Mouse (Mus musculus) kidney, embryonic 14.5 days (tissue): Measurements from ENCODE around the gene Osgep. TPM values are rescaled to one million over a fixed set of nuclear protein-coding genes. Genes with fewer than 3 reads are reported as not detected.

Experiments used
- ATAC-seq: fragments of 200-750 bp; cut with Nextera tagmentation; 2 replicates; pipeline ENCODE4 v1.8.0; 2017; ENCODE audit warnings: moderate number of reproducible peaks, mild to moderate bottlenecking, moderate TSS enrichment, moderate library complexity; ENCODE audit not compliant: low FRiP score, low TSS enrichment
- H3K27ac ChIP-seq: fragments of 300-500 bp; sonication (generic); 2 replicates; pipeline ENCODE4 v1.5.1; 2014; ENCODE audit warnings: low read depth, mild to moderate bottlenecking, low read length, moderate library complexity, mixed read lengths
- H3K27me3 ChIP-seq: fragments of 300-500 bp; sonication (generic); 2 replicates; pipeline ENCODE4 v1.6.1; 2014; ENCODE audit warnings: mild to moderate bottlenecking, low read length; ENCODE audit not compliant: control insufficient read depth, insufficient read depth
- H3K36me3 ChIP-seq: fragments of 300-500 bp; sonication (generic); 2 replicates; pipeline ENCODE4 v1.6.1; 2014; ENCODE audit warnings: low read length, mixed read lengths; ENCODE audit not compliant: control insufficient read depth, insufficient read depth
- H3K4me1 ChIP-seq: fragments of 300-500 bp; sonication (generic); 2 replicates; pipeline ENCODE4 v1.6.1; 2014; ENCODE audit warnings: low read length, mixed read lengths; ENCODE audit not compliant: control insufficient read depth, insufficient read depth
- H3K4me2 ChIP-seq: fragments of 300-500 bp; sonication (generic); replicated peaks from 2 replicates; pipeline ENCODE4 v1.6.1; 2014; ENCODE audit warnings: low read depth, mild to moderate bottlenecking, low read length
- H3K4me3 ChIP-seq: fragments of 300-500 bp; sonication (generic); 2 replicates; pipeline ENCODE4 v1.5.1; 2014; ENCODE audit warnings: mild to moderate bottlenecking, low read length
- H3K9ac ChIP-seq: fragments of 300-500 bp; sonication (generic); 2 replicates; pipeline ENCODE4 v1.6.1; 2014; ENCODE audit warnings: low read depth, mild to moderate bottlenecking, low read length, moderate library complexity
- H3K9me3 ChIP-seq: fragments of 300-500 bp; sonication (generic); 2 replicates; pipeline ENCODE4 v1.6.1; 2016; ENCODE audit warnings: low read length; ENCODE audit not compliant: control insufficient read depth
- WGBS: fragments of 180-500 bp; shearing (Covaris S2); extraction: QIAGEN DNeasy Blood & Tissue Kit; methylation state at CpG from one replicate; pipeline ENCODE4 v1.1.7; 2014; 5-methylcytosine and 5-hydroxymethylcytosine counted together
- polyA plus RNA-seq: library from polyadenylated mRNA; unstranded; fragments of >200 nt; fragmentation: Nextera tagmentation; extraction: Ambion mirVana; gene quantifications from 2 replicates; pipeline ENCODE4 v1.2.1, GENCODE M21; 2014

Gene Osgep
- polyA plus RNA-seq, 1 experiment from 2014 or later: 168 TPM

DNA sequence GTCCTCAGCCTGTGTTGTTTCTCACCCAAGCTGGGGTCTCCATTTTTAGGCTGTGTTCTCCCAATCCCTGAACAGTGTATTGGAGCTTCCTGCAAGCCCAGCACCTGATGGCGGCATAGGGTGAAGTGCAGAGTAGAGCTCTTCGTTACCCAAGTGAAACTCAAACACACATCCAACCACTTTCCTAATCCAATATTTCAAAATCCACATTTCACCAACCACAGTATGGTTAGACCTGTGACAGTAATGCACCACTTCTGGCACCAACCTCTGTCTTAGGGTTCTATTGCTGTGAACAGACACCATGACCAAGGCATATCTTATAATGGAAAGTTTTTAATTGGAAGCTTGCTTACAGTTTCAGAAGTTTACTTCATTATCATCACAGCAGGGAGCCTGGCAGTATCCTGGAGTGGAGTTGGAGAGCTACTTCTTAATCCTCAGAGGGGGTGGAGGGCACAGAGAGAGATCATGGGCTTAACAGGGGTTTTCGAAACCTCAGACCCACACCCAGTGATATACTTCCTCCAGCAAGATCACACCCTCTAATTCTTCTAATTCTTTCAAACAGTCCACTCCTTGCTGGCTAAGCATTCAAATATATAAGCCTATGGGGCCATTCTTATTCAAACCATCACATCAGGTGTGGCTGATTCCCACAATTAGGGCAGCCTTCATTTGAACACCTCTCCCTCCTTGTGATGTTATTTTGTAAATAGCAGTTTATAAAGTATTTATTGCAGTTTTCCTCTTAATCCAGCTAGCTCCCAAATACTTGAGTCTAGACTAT is 13.6 kb upstream of the Osgep start:
- Histone ChIP-seq H3K4me1 (no peaks in the 10 kb centered on the region), H3K4me2 (no peak overlapping the region), H3K9me3 (no peaks in the 10 kb centered on the region), H3K36me3 (no peaks in the 10 kb centered on the region), H3K27ac (no peak overlapping the region), H3K27me3 (no peaks in the 10 kb centered on the region), H3K4me3 (no peak overlapping the region), H3K9ac (no peak overlapping the region)
- no peak for ATAC-seq
- WGBS: 95% methylated on average over 3 of the region's 3 CpGs

DNA sequence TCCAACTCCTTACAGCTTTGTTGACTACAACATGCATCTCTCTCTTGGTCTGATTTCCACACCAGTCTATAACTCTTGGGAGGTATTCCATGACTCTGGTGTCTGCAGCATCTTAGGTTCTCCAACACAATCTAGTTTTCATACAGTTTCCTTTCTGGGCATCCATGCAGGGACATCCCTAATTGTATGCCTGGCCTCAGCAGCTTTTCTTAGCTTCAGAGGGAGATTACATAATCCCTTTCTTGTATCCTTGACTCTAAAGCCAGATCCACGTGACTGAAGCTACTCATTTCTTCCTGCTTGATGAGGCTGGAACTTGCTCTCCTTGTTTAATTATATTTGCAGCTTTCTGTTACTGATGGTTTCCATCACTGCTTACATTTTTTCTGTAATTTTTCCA is 12.0 kb upstream of the Osgep start:
- Histone ChIP-seq H3K4me3 (no peak overlapping the region), H3K27me3 (no peaks in the 10 kb centered on the region), H3K36me3 (no peaks in the 10 kb centered on the region), H3K9me3 (no peaks in the 10 kb centered on the region), H3K4me1 (no peaks in the 10 kb centered on the region), H3K4me2 (no peak overlapping the region), H3K9ac (no peak overlapping the region), H3K27ac (no peak overlapping the region)
- ATAC-seq: no peak
- WGBS: 62% methylated on average over 1 of the region's 1 CpGs

GRCm38 (mm10) chr14:50931493-50932020 is 6.9 kb upstream of the Osgep start:
- Histone ChIP-seq H3K4me3 (peak overlapping the region; percentile 96), H3K4me1 (peaks cover 7% of the 10 kb centered on the region), H3K9me3 (no peaks in the 10 kb centered on the region), H3K9ac (peak overlapping the region; percentile 62; the same call in 1 of the 2 replicates), H3K27ac (peak overlapping the region; percentile 77), H3K27me3 (no peaks in the 10 kb centered on the region), H3K4me2 (peak overlapping the region; percentile 62), H3K36me3 (peaks cover 30% of the 10 kb centered on the region)
- no peak for ATAC-seq
- 13% methylated on average over 12 of the region's 12 CpGs for WGBS

DNA sequence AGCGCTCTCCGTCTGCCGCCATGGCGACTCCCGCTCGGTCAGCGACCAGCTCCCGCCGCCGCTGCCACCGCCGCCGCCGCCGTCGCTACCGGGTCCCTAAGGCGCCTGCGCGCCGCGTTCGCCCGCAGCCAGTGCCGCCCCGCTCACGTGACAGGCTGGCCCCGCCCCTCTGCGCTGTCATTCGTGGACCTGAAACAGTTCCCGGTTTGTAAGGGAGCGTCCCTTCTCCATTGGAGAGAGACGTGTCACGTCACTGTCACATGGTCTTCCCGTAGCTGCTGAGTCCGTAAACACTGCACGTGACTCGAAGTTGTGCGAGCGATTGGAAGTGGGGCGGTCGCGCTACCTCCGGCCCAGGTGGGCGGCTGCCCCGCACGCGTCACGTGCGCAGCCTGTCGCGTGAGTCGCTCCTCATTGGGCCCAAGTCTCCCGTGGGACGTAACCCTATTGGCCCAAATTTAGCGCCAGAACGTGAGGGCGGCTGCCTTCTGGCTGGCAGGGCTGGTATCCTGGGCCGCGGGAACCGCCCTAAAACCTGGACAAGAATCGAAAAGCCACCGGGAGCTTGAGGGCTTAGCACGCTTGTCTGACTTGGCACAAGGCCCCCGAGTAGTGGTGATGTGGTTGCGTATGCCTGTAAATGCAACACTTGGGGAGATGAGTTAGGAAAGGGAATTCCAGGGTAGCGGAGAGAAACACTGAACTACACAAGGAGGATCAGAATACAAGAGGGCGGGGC is 6.2 kb upstream of the Osgep start, which contains the start of the genes Pip4p1 and Pnp:
Pip4p1 (minus strand) TSS at position 103 of the 739 bp plus-strand sequence.
Pnp (plus strand) TSS at position 329 of the 739 bp plus-strand sequence.
- Histone ChIP-seq H3K9me3 (no peaks in the 10 kb centered on the region), H3K4me3 (peak within 1 kb of the TSS; percentile 96), H3K27me3 (no peaks in the 10 kb centered on the region), H3K27ac (peak within 1 kb of the TSS; percentile 82), H3K4me2 (peak within 1 kb of the TSS; percentile 77), H3K36me3 (peaks cover 36% of the 10 kb centered on the region), H3K4me1 (peaks cover 10% of the 10 kb centered on the region), H3K9ac (peak within 1 kb of the TSS; percentile 97)
- ATAC-seq: peak; percentile 99
- WGBS: under 1% methylated on average over 54 of the region's 68 CpGs

DNA sequence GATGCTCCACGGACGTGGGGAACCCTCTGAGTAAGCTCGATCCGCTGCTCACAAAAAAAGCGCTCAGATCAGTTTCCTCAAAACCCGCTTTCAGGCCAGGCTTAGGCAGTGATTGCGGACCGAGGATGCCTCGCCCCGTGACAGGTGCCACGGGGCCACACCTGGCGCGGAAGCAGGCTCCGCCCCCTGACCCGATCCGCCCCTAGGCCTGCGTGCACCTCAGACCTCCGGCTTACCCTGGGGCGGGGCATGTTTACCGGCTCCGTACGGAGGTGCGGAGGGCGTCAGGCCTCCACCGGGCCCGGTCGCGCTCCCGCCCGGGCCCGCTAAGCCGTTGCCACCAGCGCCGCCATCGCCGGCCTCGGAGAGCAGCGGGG is 5.7 kb upstream of the Osgep start:
- H3K4me2 ChIP-seq: peak overlapping the region; percentile 77
- H3K27me3 ChIP-seq: no peaks in the 10 kb centered on the region
- peaks cover 36% of the 10 kb centered on the region for H3K36me3 ChIP-seq
- peaks cover 13% of the 10 kb centered on the region for H3K4me1 ChIP-seq
- H3K27ac ChIP-seq: peak overlapping the region; percentile 82
- peak; percentile 48 for ATAC-seq
- under 1% methylated on average over 34 of the region's 38 CpGs for WGBS
- H3K9ac ChIP-seq: peak overlapping the region; percentile 97
- H3K4me3 ChIP-seq: peak overlapping the region; percentile 96
- no peaks in the 10 kb centered on the region for H3K9me3 ChIP-seq

- no peaks in the 10 kb centered on the region for H3K27me3 ChIP-seq
- no peak for ATAC-seq
- WGBS: 8% methylated on average over 10 of the region's 10 CpGs
- H3K9me3 ChIP-seq: no peaks in the 10 kb centered on the region
- H3K27ac ChIP-seq: peak overlapping the region; percentile 82; the same call in 1 of the 2 replicates
- H3K4me1 ChIP-seq: peaks cover 13% of the 10 kb centered on the region
- H3K9ac ChIP-seq: peak overlapping the region; percentile 97
- peak overlapping the region; percentile 96 for H3K4me3 ChIP-seq
- peak overlapping the region; percentile 77 for H3K4me2 ChIP-seq
- H3K36me3 ChIP-seq: peaks cover 36% of the 10 kb centered on the region
Observed at GRCm38 (mm10) chr14:50929951-50930350, 5.3 kb upstream of the Osgep start.

- H3K4me2 ChIP-seq: no peak overlapping the region
- peaks cover 36% of the 10 kb centered on the region for H3K36me3 ChIP-seq
- 74% methylated on average over 3 of the region's 3 CpGs for WGBS
- no peak overlapping the region for H3K4me3 ChIP-seq
- H3K4me1 ChIP-seq: peaks cover 17% of the 10 kb centered on the region
- no peak for ATAC-seq
- no peaks in the 10 kb centered on the region for H3K9me3 ChIP-seq
- no peaks in the 10 kb centered on the region for H3K27me3 ChIP-seq
- H3K9ac ChIP-seq: no peak overlapping the region
- no peak overlapping the region for H3K27ac ChIP-seq
Observed at GRCm38 (mm10) chr14:50927366-50927765, 2.7 kb upstream of the Osgep start.

- WGBS: 1% methylated on average over 38 of the region's 38 CpGs
- Histone ChIP-seq H3K4me1 (peaks cover 17% of the 10 kb centered on the region), H3K9ac (peak overlapping the region; percentile 92), H3K27me3 (no peaks in the 10 kb centered on the region), H3K4me3 (peak overlapping the region; percentile 90), H3K36me3 (peaks cover 36% of the 10 kb centered on the region), H3K9me3 (no peaks in the 10 kb centered on the region), H3K4me2 (peak overlapping the region; percentile 59), H3K27ac (peak overlapping the region; percentile 94)
- ATAC-seq: no peak; the same call in 1 of the 2 replicates
Observed at GRCm38 (mm10) chr14:50925111-50925920, 623 bp upstream of the Osgep start.
